ENCODE assay signal across 32 mouse cellular contexts in the genomic region with DNA sequence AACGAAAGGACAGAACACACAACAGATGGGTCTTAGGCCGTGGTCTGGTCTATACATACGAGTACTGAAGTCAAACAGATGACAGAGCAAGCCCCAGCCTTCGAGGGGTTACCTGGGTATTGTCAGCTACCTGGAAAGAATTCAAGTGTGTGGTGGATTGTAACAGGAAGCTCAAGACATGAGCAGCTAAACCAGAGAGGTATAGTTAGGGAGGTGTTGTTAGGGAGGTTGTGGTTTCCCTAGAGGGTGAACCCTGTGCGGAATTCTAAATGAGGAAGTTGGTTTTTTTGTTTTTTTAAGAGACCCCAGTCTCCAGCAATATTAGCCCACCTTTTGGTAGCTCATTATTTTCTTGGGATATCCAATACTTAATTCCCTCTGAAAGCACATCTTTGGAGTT. TPM values are rescaled to one million over a fixed set of nuclear protein-coding genes. Genes with fewer than 3 reads are reported as not detected.
DNase-seq lines count a peak whose midpoint lies in the region; ATAC-seq and TF ChIP-seq lines count a peak whose summit lies in the region.
"Had no signal": no experiment of that assay in that cellular context is flagged by ENCODE, and none has a peak within 500 bp of the region (broad histone marks: within the 10 kb centered on the region; RNA-seq: fewer than 3 reads in every experiment).

No protein-coding gene starts in this region.

- H3K4me1 ChIP-seq in forebrain, embryonic 11.5 days (replicated peaks; ENCODE audit: control insufficient read depth, insufficient read depth, low read length), result peaks cover 3% of the 10 kb centered on the region; the same call in 1 of the 2 replicates
- no peaks in the 10 kb centered on the region for H3K4me1 ChIP-seq in forebrain, postnatal 0 days (ENCODE audit: insufficient read depth)
- H3K4me1 ChIP-seq in embryonic facial prominence, embryonic 12.5 days, result peaks cover 7% of the 10 kb centered on the region; the same call in 1 of the 2 replicates
- peaks cover 25% of the 10 kb centered on the region; the same call in 1 of the 2 replicates for H3K4me1 ChIP-seq in limb, embryonic 11.5 days (ENCODE audit: control insufficient read depth, insufficient read depth, low read length)
- H3K4me1 ChIP-seq in intestine, postnatal 0 days (replicated peaks; ENCODE audit: control insufficient read depth, insufficient read depth, low read length), result no peaks in the 10 kb centered on the region
- H3K4me1 ChIP-seq: embryonic facial prominence, embryonic 15.5 days; stomach, embryonic 15.5 days had no signal

- no peak for ATAC-seq in forebrain, embryonic 11.5 days (replicated peaks; ENCODE audit: low FRiP score)
- no peak for ATAC-seq in forebrain, postnatal 0 days
- 0 out of 2 replicates have a peak, but pooled peaks have one; percentile 41 for ATAC-seq in embryonic facial prominence, embryonic 12.5 days (ENCODE audit: insufficient number of reproducible peaks, insufficient read depth, low FRiP score, low TSS enrichment)
- no peak for ATAC-seq in limb, embryonic 11.5 days (ENCODE audit: insufficient number of reproducible peaks, low FRiP score, low TSS enrichment, low read depth)
- ATAC-seq in intestine, postnatal 0 days, result no peak
- ATAC-seq: CD4-positive, CD25-positive, alpha-beta regulatory T cell, adult 4 months; liver, postnatal 0 days; lung, postnatal 0 days; Patski had no signal

- no peaks in the 10 kb centered on the region for H3K9me3 ChIP-seq in forebrain, embryonic 11.5 days (ENCODE audit: control insufficient read depth, low read length)
- no peaks in the 10 kb centered on the region for H3K9me3 ChIP-seq in forebrain, postnatal 0 days (ENCODE audit: low read length)
- H3K9me3 ChIP-seq in embryonic facial prominence, embryonic 12.5 days, result no peaks in the 10 kb centered on the region
- no peaks in the 10 kb centered on the region for H3K9me3 ChIP-seq in limb, embryonic 11.5 days (ENCODE audit: control insufficient read depth, low read length)
- H3K9me3 ChIP-seq in intestine, postnatal 0 days (ENCODE audit: control insufficient read depth), result no peaks in the 10 kb centered on the region
- H3K9me3 ChIP-seq: embryonic facial prominence, embryonic 15.5 days; hindbrain, embryonic 12.5 days; midbrain, embryonic 12.5 days; neural tube, embryonic 13.5 days; stomach, embryonic 15.5 days had no signal

- no peak overlapping the region for H3K27ac ChIP-seq in forebrain, embryonic 11.5 days (ENCODE audit: low read depth, low read length)
- H3K27ac ChIP-seq in forebrain, postnatal 0 days (ENCODE audit: low read depth, low read length), result no peak overlapping the region
- H3K27ac ChIP-seq in embryonic facial prominence, embryonic 12.5 days, result 0 out of 2 replicates have a peak overlapping the region, but pooled peaks have one; percentile 46
- H3K27ac ChIP-seq in limb, embryonic 11.5 days (replicated peaks; ENCODE audit: low read depth, low read length), result peak overlapping the region; percentile 72; the same call in 1 of the 2 replicates
- no peak overlapping the region for H3K27ac ChIP-seq in intestine, postnatal 0 days (ENCODE audit: low read depth, low read length)
- H3K27ac ChIP-seq: embryonic facial prominence, embryonic 15.5 days; hindbrain, embryonic 12.5 days; macrophage; midbrain, embryonic 12.5 days; neural tube, embryonic 13.5 days; stomach, embryonic 15.5 days had no signal

- peak; percentile 27 for DNase-seq in forebrain, embryonic 11.5 days (ENCODE audit: low spot score)
- no peak for DNase-seq in forebrain, postnatal 0 days
- peak; percentile 13 for DNase-seq in 416B (ENCODE audit: low read depth)
- DNase-seq in limb, embryonic 11.5 days (ENCODE audit: low spot score), result no peak
- no peak for DNase-seq in gastrocnemius, adult 8-10 months (ENCODE audit: low spot score in 2 of 2)
- DNase-seq in embryo, embryonic 9.5 days (ENCODE audit: extremely low spot score), result no peak
- DNase-seq: adrenal gland, adult 2 months; cerebellum, adult 11 months; cerebellum, adult 9-11 months; kidney, adult 9 months; kidney, postnatal 36 days; liver, postnatal 0 days; right cerebral cortex, adult 18-20 months; thymus, postnatal 25 days had no signal

- H3K9ac ChIP-seq in forebrain, embryonic 11.5 days (ENCODE audit: low read length), result no peak overlapping the region
- H3K9ac ChIP-seq in forebrain, postnatal 0 days, result no peak overlapping the region
- no peak overlapping the region for H3K9ac ChIP-seq in embryonic facial prominence, embryonic 12.5 days
- H3K9ac ChIP-seq in limb, embryonic 11.5 days (ENCODE audit: low read length), result no peak overlapping the region
- H3K9ac ChIP-seq in intestine, postnatal 0 days (ENCODE audit: low read depth, low read length), result no peak overlapping the region
- H3K9ac ChIP-seq: embryonic facial prominence, embryonic 15.5 days; hindbrain, embryonic 12.5 days; liver, postnatal 0 days; midbrain, embryonic 12.5 days; neural tube, embryonic 13.5 days; stomach, embryonic 15.5 days had no signal

- 94% methylated on average over 5 of the region's 5 CpGs for WGBS in forebrain, embryonic 11.5 days
- 87% methylated on average over 5 of the region's 5 CpGs for WGBS in forebrain, postnatal 0 days
- WGBS in embryonic facial prominence, embryonic 12.5 days, result 78% methylated on average over 5 of the region's 5 CpGs
- 78% methylated on average over 5 of the region's 5 CpGs for WGBS in limb, embryonic 11.5 days
- WGBS in intestine, postnatal 0 days, result 72% methylated on average over 5 of the region's 5 CpGs

- H3K4me2 ChIP-seq in forebrain, embryonic 11.5 days (ENCODE audit: low read depth, low read length, severe bottlenecking), result no peak overlapping the region
- H3K4me2 ChIP-seq in forebrain, postnatal 0 days (ENCODE audit: low read depth), result no peak overlapping the region
- no peak overlapping the region for H3K4me2 ChIP-seq in embryonic facial prominence, embryonic 12.5 days (replicated peaks)
- no peak overlapping the region for H3K4me2 ChIP-seq in limb, embryonic 11.5 days (ENCODE audit: low read depth, severe bottlenecking)
- no peak overlapping the region for H3K4me2 ChIP-seq in intestine, postnatal 0 days (replicated peaks; ENCODE audit: low read depth)
- H3K4me2 ChIP-seq: embryonic facial prominence, embryonic 15.5 days; hindbrain, embryonic 12.5 days; liver, embryonic 11.5 days; midbrain, embryonic 12.5 days; neural tube, embryonic 13.5 days; stomach, embryonic 15.5 days had no signal

- H3K27me3 ChIP-seq in forebrain, embryonic 11.5 days (ENCODE audit: control insufficient read depth, insufficient read depth, low read length), result no peaks in the 10 kb centered on the region
- no peaks in the 10 kb centered on the region for H3K27me3 ChIP-seq in forebrain, postnatal 0 days (ENCODE audit: insufficient read depth, low read length)
- H3K27me3 ChIP-seq in embryonic facial prominence, embryonic 12.5 days, result no peaks in the 10 kb centered on the region
- no peaks in the 10 kb centered on the region for H3K27me3 ChIP-seq in limb, embryonic 11.5 days (ENCODE audit: control insufficient read depth, insufficient read depth, low read length)
- no peaks in the 10 kb centered on the region for H3K27me3 ChIP-seq in intestine, postnatal 0 days (replicated peaks; ENCODE audit: control insufficient read depth, insufficient read depth, low read length)
- H3K27me3 ChIP-seq: embryonic facial prominence, embryonic 15.5 days; hindbrain, embryonic 12.5 days; midbrain, embryonic 12.5 days; neural tube, embryonic 13.5 days; stomach, embryonic 15.5 days had no signal

- no peaks in the 10 kb centered on the region for H3K36me3 ChIP-seq in forebrain, embryonic 11.5 days (ENCODE audit: control insufficient read depth, insufficient read depth, low read length)
- H3K36me3 ChIP-seq in forebrain, postnatal 0 days (ENCODE audit: insufficient read depth), result no peaks in the 10 kb centered on the region
- H3K36me3 ChIP-seq in embryonic facial prominence, embryonic 12.5 days, result no peaks in the 10 kb centered on the region
- no peaks in the 10 kb centered on the region for H3K36me3 ChIP-seq in limb, embryonic 11.5 days (ENCODE audit: control insufficient read depth, insufficient read depth, low read length)
- H3K36me3 ChIP-seq in intestine, postnatal 0 days (ENCODE audit: control insufficient read depth, insufficient read depth), result no peaks in the 10 kb centered on the region
- H3K36me3 ChIP-seq: embryonic facial prominence, embryonic 15.5 days; hindbrain, embryonic 12.5 days; midbrain, embryonic 12.5 days; neural tube, embryonic 13.5 days; stomach, embryonic 15.5 days had no signal

- H3K4me3 ChIP-seq in forebrain, embryonic 11.5 days (ENCODE audit: low read depth, low read length), result no peak overlapping the region
- H3K4me3 ChIP-seq in forebrain, postnatal 0 days (ENCODE audit: low read depth, low read length), result no peak overlapping the region
- H3K4me3 ChIP-seq in embryonic facial prominence, embryonic 12.5 days, result no peak overlapping the region
- H3K4me3 ChIP-seq in limb, embryonic 11.5 days (ENCODE audit: low read depth, low read length), result no peak overlapping the region
- no peak overlapping the region for H3K4me3 ChIP-seq in intestine, postnatal 0 days (ENCODE audit: low read depth, low read length)
- H3K4me3 ChIP-seq: embryonic facial prominence, embryonic 15.5 days; hindbrain, embryonic 12.5 days; midbrain, embryonic 12.5 days; myocyte; neural tube, embryonic 13.5 days; stomach, embryonic 15.5 days had no signal

- no peak for TF ChIP-seq CTCF in forebrain, postnatal 0 days (IDR thresholded peaks at IDR 0.05; ENCODE audit: low read depth)
- TF ChIP-seq CTCF in intestine, postnatal 0 days (IDR thresholded peaks at IDR 0.05; ENCODE audit: low read depth), result no peak

RNA-seq across cellular contexts. Expression of gene Cpa5, which starts 5.1 kb away (rescaled TPM):
- 0.15 and 0.72 TPM in 2 replicates for polyA plus RNA-seq in forebrain, embryonic 11.5 days (2014; fragmentation: Nextera tagmentation; extraction: Ambion mirVana)
- not detected in 2 replicates for total RNA-seq in forebrain, postnatal 0 days (2014; rRNA removed)
- 0.11 TPM in 1 of 2 replicates, not detected in the other for polyA plus RNA-seq in forebrain, postnatal 0 days (2015; fragmentation: Nextera tagmentation; extraction: Ambion mirVana)
- polyA plus RNA-seq in embryonic facial prominence, embryonic 12.5 days (2016; fragmentation: Nextera tagmentation; extraction: Ambion mirVana), result 0.22 and 0.33 TPM in 2 replicates
- 0.33 and 0.55 TPM in 2 replicates for polyA plus RNA-seq in limb, embryonic 11.5 days (2014; fragmentation: Nextera tagmentation; extraction: Ambion mirVana)
- not detected in 2 replicates for polyA plus RNA-seq in intestine, postnatal 0 days (2015; fragmentation: Nextera tagmentation; extraction: Ambion mirVana)
- not detected for total RNA-seq in gastrocnemius, adult 8-10 months (2022)
- total RNA-seq: adrenal gland, adult 2 months; adrenal gland, postnatal 4 days; gastrocnemius, adult 18-20 months; layer of hippocampus, adult 8-10 months; left cerebral cortex, postnatal 25 days had no signal
- polyA plus RNA-seq: adrenal gland, adult 2 months; CD4-positive, CD25-positive, alpha-beta regulatory T cell, adult 4 months; hindbrain, embryonic 12.5 days; liver, embryonic 11.5 days; liver, postnatal 0 days; lung, postnatal 0 days; macrophage; myocyte; neural tube, embryonic 13.5 days had no signal

RNA-seq across cellular contexts. Expression of gene Cpa1, which starts 33.3 kb away (rescaled TPM):
- 0.16 TPM in 1 of 2 replicates, not detected in the other for polyA plus RNA-seq in forebrain, embryonic 11.5 days (2014; fragmentation: Nextera tagmentation; extraction: Ambion mirVana)
- 1.1 TPM in 1 of 2 replicates, not detected in the other for total RNA-seq in forebrain, postnatal 0 days (2014; rRNA removed)
- polyA plus RNA-seq in forebrain, postnatal 0 days (2015; fragmentation: Nextera tagmentation; extraction: Ambion mirVana), result 0.29 and 0.69 TPM in 2 replicates
- 0.22 and 0.29 TPM in 2 replicates for polyA plus RNA-seq in embryonic facial prominence, embryonic 12.5 days (2016; fragmentation: Nextera tagmentation; extraction: Ambion mirVana)
- 0.27 TPM in 1 of 2 replicates, not detected in the other for polyA plus RNA-seq in limb, embryonic 11.5 days (2014; fragmentation: Nextera tagmentation; extraction: Ambion mirVana)
- polyA plus RNA-seq in intestine, postnatal 0 days (2015; fragmentation: Nextera tagmentation; extraction: Ambion mirVana), result 3.5 and 4.1 TPM in 2 replicates
- not detected for total RNA-seq in gastrocnemius, adult 8-10 months (2022)
- total RNA-seq: adrenal gland, adult 2 months; gastrocnemius, adult 18-20 months; layer of hippocampus, adult 8-10 months; left cerebral cortex, postnatal 25 days had no signal
- polyA plus RNA-seq: adrenal gland, adult 2 months; CD4-positive, CD25-positive, alpha-beta regulatory T cell, adult 4 months; cortical plate, adult 2 months; macrophage; Patski had no signal

RNA-seq across cellular contexts. Expression of gene Cpa4, which starts 37.5 kb away (rescaled TPM):
- 5.4 and 5.6 TPM in 2 replicates for polyA plus RNA-seq in forebrain, embryonic 11.5 days (2014; fragmentation: Nextera tagmentation; extraction: Ambion mirVana)
- total RNA-seq in forebrain, postnatal 0 days (2014; rRNA removed), result 0.23 and 0.38 TPM in 2 replicates
- 0.58 and 0.88 TPM in 2 replicates for polyA plus RNA-seq in forebrain, postnatal 0 days (2015; fragmentation: Nextera tagmentation; extraction: Ambion mirVana)
- 0.79 and 1.3 TPM in 2 replicates for polyA plus RNA-seq in embryonic facial prominence, embryonic 12.5 days (2016; fragmentation: Nextera tagmentation; extraction: Ambion mirVana)
- 1.6 and 1.7 TPM in 2 replicates for polyA plus RNA-seq in limb, embryonic 11.5 days (2014; fragmentation: Nextera tagmentation; extraction: Ambion mirVana)
- polyA plus RNA-seq in intestine, postnatal 0 days (2015; fragmentation: Nextera tagmentation; extraction: Ambion mirVana), result 0.04 and 0.07 TPM in 2 replicates
- not detected for total RNA-seq in gastrocnemius, adult 8-10 months (2022)
- total RNA-seq: gastrocnemius, adult 18-20 months had no signal
- polyA plus RNA-seq: CD4-positive, CD25-positive, alpha-beta regulatory T cell, adult 4 months; liver, postnatal 0 days; macrophage; Patski had no signal

Comparison
In these comparisons a context has a peak if more than half of its experiments do, and no peak if none do; other contexts are left out.
1. DNase-seq: peak in forebrain, embryonic 11.5 days (single experiment) and 416B (single experiment); none in forebrain, postnatal 0 days (single experiment), limb, embryonic 11.5 days (single experiment), gastrocnemius, adult 8-10 months (0 of 2) and embryo, embryonic 9.5 days (single experiment).
2. H3K27ac ChIP-seq: peak in embryonic facial prominence, embryonic 12.5 days (single experiment) and limb, embryonic 11.5 days (single experiment); none in forebrain, embryonic 11.5 days (single experiment), forebrain, postnatal 0 days (single experiment) and intestine, postnatal 0 days (single experiment).